Mouse (Mus musculus): ENCODE measurements at regions not wholly inside any gene's neighbourhood (a gene's known extent, or its start where the extent isn't known, plus 50 kb on each side); places are given as distances from the start of the nearest gene placed in this dataset.

GRCm38 (mm10) chr15:62336454-62337284 is 1413.9 kb upstream of the A1bg start:
- no peak overlapping the region for H3K27ac ChIP-seq (ENCODE audit: insufficient read depth, low read depth, low read length)
- no peak overlapping the region for H3K4me3 ChIP-seq (ENCODE audit: low read depth, low read length)
- H3K27me3 ChIP-seq (ENCODE audit: control insufficient read depth, insufficient read depth, low read length), result no peaks in the 10 kb centered on the region; the same call in 1 of the 2 replicates
- 91% methylated on average over 6 of the region's 6 CpGs for WGBS
- no peaks in the 10 kb centered on the region for H3K4me1 ChIP-seq (ENCODE audit: control insufficient read depth, insufficient read depth, insufficient read length, low read length)
- H3K36me3 ChIP-seq (ENCODE audit: control insufficient read depth, insufficient read depth, low read length), result no peaks in the 10 kb centered on the region
- TF ChIP-seq CTCF (IDR thresholded peaks at IDR 0.05; ENCODE audit: extremely low read depth, insufficient read length, insufficient replicate concordance, low read depth, low read length), result no peak
- TF ChIP-seq POLR2A (IDR thresholded peaks at IDR 0.05; ENCODE audit: low read depth, low read length), result no peak

DNA sequence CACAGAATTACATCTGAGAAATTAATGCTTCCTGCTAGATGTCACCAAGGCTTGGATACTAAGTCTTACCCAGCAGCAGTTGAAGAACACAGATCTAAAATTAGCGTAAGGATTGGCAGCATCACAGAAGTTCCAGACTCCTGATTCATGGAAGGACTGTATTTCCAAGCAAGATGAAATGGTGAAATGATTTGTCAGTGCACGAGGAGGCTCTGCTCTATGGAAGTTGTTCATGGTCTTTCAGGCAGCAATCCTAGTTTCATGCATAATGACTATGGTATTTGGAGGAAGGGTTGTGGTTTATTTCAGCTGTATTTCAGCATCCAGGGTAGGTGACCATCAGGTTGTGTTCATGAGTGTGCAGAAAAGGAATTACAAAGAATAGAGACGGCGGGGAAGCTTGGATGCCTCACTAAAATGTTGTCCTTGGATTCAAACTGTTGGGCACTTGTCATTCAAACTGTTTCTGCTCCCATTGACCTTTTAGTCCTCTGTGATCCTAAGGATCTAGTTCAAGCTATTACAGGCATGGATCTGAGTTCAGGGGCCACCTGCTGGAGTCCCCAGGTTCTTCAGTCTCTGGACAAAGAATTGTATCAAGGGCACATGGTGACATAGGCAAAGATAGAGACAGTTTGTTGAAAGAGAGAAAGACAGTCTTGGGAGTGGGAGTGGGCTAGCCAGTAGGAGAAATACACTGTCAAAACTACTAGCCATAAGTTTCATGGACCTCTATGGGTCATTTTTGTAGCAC is 1411.6 kb upstream of the A1bg start:
- WGBS, result 89% methylated on average over 4 of the region's 4 CpGs
- TF ChIP-seq CTCF (IDR thresholded peaks at IDR 0.05; ENCODE audit: extremely low read depth, insufficient read length, insufficient replicate concordance, low read depth, low read length) (no peak), POLR2A (IDR thresholded peaks at IDR 0.05; ENCODE audit: low read depth, low read length) (no peak)
- H3K4me1 ChIP-seq (ENCODE audit: control insufficient read depth, insufficient read depth, insufficient read length, low read length), result no peaks in the 10 kb centered on the region

DNA sequence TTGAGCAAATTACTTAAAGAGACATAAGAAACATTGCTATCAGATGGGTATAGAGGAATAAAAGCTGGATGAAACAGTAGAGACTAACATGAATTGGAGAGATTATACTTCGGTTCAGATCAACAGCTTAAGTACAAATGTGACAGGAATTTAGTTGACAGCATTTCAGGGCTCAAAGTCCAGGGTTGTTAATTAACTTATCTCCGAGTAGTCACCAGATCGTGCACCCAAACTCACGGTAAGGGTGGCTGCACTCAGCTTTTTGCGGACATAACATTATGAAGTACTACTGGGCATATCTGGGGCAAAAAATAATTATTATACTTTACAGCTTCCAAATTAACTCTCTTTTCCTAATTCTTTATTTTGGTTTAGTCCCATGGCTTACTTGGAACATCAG is 1409.3 kb upstream of the A1bg start:
- no peaks in the 10 kb centered on the region; the same call in 1 of the 2 replicates for H3K4me1 ChIP-seq (ENCODE audit: control insufficient read depth, insufficient read depth, insufficient read length, low read length)
- WGBS, result 31% methylated on average over 5 of the region's 5 CpGs
- H3K27ac ChIP-seq (ENCODE audit: insufficient read depth, low read depth, low read length), result no peak overlapping the region
- no peak overlapping the region for H3K4me3 ChIP-seq (ENCODE audit: low read depth, low read length)
- H3K27me3 ChIP-seq (ENCODE audit: control insufficient read depth, insufficient read depth, low read length), result no peaks in the 10 kb centered on the region; the same call in 1 of the 2 replicates
- TF ChIP-seq CTCF (IDR thresholded peaks at IDR 0.05; ENCODE audit: extremely low read depth, insufficient read length, insufficient replicate concordance, low read depth, low read length) (no peak), POLR2A (IDR thresholded peaks at IDR 0.05; ENCODE audit: low read depth, low read length) (no peak)
- H3K36me3 ChIP-seq (ENCODE audit: control insufficient read depth, insufficient read depth, low read length), result no peaks in the 10 kb centered on the region

More for the DNA sequence above, 1411.6 kb upstream of the A1bg start:
- Histone ChIP-seq H3K27ac (ENCODE audit: insufficient read depth, low read depth, low read length) (no peak overlapping the region), H3K36me3 (ENCODE audit: control insufficient read depth, insufficient read depth, low read length) (no peaks in the 10 kb centered on the region), H3K27me3 (ENCODE audit: control insufficient read depth, insufficient read depth, low read length) (no peaks in the 10 kb centered on the region; the same call in 1 of the 2 replicates), H3K4me3 (ENCODE audit: low read depth, low read length) (no peak overlapping the region)

GRCm38 (mm10) chr15:62331138-62331800 is 1408.5 kb upstream of the A1bg start:
- 76% methylated on average over 3 of the region's 3 CpGs for WGBS
- Histone ChIP-seq H3K36me3 (ENCODE audit: control insufficient read depth, insufficient read depth, low read length) (no peaks in the 10 kb centered on the region), H3K27me3 (ENCODE audit: control insufficient read depth, insufficient read depth, low read length) (no peaks in the 10 kb centered on the region; the same call in 1 of the 2 replicates), H3K4me3 (ENCODE audit: low read depth, low read length) (no peak overlapping the region), H3K4me1 (ENCODE audit: control insufficient read depth, insufficient read depth, insufficient read length, low read length) (no peaks in the 10 kb centered on the region; the same call in 1 of the 2 replicates), H3K27ac (ENCODE audit: insufficient read depth, low read depth, low read length) (no peak overlapping the region)
- TF ChIP-seq CTCF (IDR thresholded peaks at IDR 0.05; ENCODE audit: extremely low read depth, insufficient read length, insufficient replicate concordance, low read depth, low read length), result no peak
- no peak for TF ChIP-seq POLR2A (IDR thresholded peaks at IDR 0.05; ENCODE audit: low read depth, low read length)

GRCm38 (mm10) chr15:62328920-62329319 is 1406.1 kb upstream of the A1bg start:
- 32% methylated on average over 3 of the region's 3 CpGs for WGBS
- Histone ChIP-seq H3K27me3 (ENCODE audit: control insufficient read depth, insufficient read depth, low read length) (no peaks in the 10 kb centered on the region; the same call in 1 of the 2 replicates), H3K36me3 (ENCODE audit: control insufficient read depth, insufficient read depth, low read length) (no peaks in the 10 kb centered on the region), H3K4me1 (ENCODE audit: control insufficient read depth, insufficient read depth, insufficient read length, low read length) (no peaks in the 10 kb centered on the region; the same call in 1 of the 2 replicates), H3K4me3 (ENCODE audit: low read depth, low read length) (no peak overlapping the region), H3K27ac (ENCODE audit: insufficient read depth, low read depth, low read length) (no peak overlapping the region)
- TF ChIP-seq CTCF (IDR thresholded peaks at IDR 0.05; ENCODE audit: extremely low read depth, insufficient read length, insufficient replicate concordance, low read depth, low read length), result no peak
- TF ChIP-seq POLR2A (IDR thresholded peaks at IDR 0.05; ENCODE audit: low read depth, low read length), result no peak

DNA sequence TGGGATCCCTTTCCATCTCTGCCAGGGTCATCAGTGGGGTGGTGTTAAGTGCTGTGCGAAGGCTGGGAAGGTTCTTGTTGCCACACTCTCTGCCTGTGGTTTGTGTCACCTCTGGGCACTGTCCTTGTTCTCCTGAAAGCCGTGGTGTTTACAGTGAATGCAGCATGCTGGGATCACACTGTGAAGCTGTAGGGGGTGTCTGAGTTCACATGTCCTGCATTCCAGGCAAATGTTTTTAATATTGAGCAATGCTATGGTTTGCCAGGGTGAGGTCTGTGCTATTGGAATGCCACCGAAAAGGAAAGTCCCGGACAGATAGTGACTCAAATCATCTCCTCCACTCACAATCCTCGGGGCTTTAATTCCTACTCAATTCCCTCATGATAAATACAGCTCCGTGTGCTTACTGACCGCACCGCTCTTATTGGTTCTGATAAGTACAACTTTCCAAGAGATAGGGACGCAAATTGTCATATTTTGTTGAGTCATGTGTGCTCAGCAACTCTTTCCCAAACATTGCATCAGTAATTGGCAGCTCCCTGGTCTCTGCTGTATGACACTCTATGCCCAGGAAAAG is 1405.6 kb upstream of the A1bg start:
- Histone ChIP-seq H3K4me1 (ENCODE audit: control insufficient read depth, insufficient read depth, insufficient read length, low read length) (no peaks in the 10 kb centered on the region; the same call in 1 of the 2 replicates), H3K36me3 (ENCODE audit: control insufficient read depth, insufficient read depth, low read length) (no peaks in the 10 kb centered on the region), H3K27ac (ENCODE audit: insufficient read depth, low read depth, low read length) (no peak overlapping the region), H3K4me3 (ENCODE audit: low read depth, low read length) (no peak overlapping the region), H3K27me3 (ENCODE audit: control insufficient read depth, insufficient read depth, low read length) (no peaks in the 10 kb centered on the region)
- TF ChIP-seq CTCF (IDR thresholded peaks at IDR 0.05; ENCODE audit: extremely low read depth, insufficient read length, insufficient replicate concordance, low read depth, low read length) (no peak), POLR2A (IDR thresholded peaks at IDR 0.05; ENCODE audit: low read depth, low read length) (no peak)
- WGBS, result 19% methylated on average over 9 of the region's 9 CpGs

Data from small intestine, adult 2 months (tissue).